Mouse (Mus musculus) hindbrain, embryonic 16.5 days (tissue): ENCODE results near the gene Gm28047. TPM values are rescaled to one million over a fixed set of nuclear protein-coding genes. Genes with fewer than 3 reads are reported as not detected.

Source experiments
- ATAC-seq: fragments of 200-750 bp; cut with Nextera tagmentation; 2 replicates; pipeline ENCODE4 v1.8.0; 2017; ENCODE audit warnings: moderate TSS enrichment, moderate library complexity
- H3K27ac ChIP-seq: fragments of 300-500 bp; sonication (generic); 2 replicates; pipeline ENCODE4 v1.5.1; 2014; ENCODE audit warnings: low read depth, mild to moderate bottlenecking, control low read depth, low read length, moderate library complexity
- H3K27me3 ChIP-seq: fragments of 300-500 bp; sonication (generic); replicated peaks from 2 replicates; pipeline ENCODE4 v1.6.1; 2014; ENCODE audit warnings: low read length; ENCODE audit not compliant: control insufficient read depth, insufficient read depth
- H3K36me3 ChIP-seq: fragments of 300-500 bp; sonication (generic); 2 replicates; pipeline ENCODE4 v1.6.1; 2014; ENCODE audit warnings: mild to moderate bottlenecking, low read length, moderate library complexity, mixed read lengths; ENCODE audit not compliant: control insufficient read depth, insufficient read depth
- H3K4me1 ChIP-seq: fragments of 300-500 bp; sonication (generic); 2 replicates; pipeline ENCODE4 v1.6.1; 2014; ENCODE audit warnings: low read depth, low read length; ENCODE audit not compliant: control insufficient read depth, insufficient read depth
- H3K4me2 ChIP-seq: fragments of 300-500 bp; sonication (generic); 2 replicates; pipeline ENCODE4 v1.6.1; 2014; ENCODE audit warnings: mild to moderate bottlenecking, low read length, control low read depth, moderate library complexity
- H3K4me3 ChIP-seq: fragments of 300-500 bp; sonication (generic); 2 replicates; pipeline ENCODE4 v1.5.1; 2014; ENCODE audit warnings: mild to moderate bottlenecking, low read length, control low read depth, moderate library complexity
- H3K9ac ChIP-seq: fragments of 300-500 bp; sonication (generic); 2 replicates; pipeline ENCODE4 v1.6.1; 2014; ENCODE audit warnings: low read depth, mild to moderate bottlenecking, control low read depth, low read length, moderate library complexity
- H3K9me3 ChIP-seq: fragments of 300-500 bp; sonication (generic); 2 replicates; pipeline ENCODE4 v1.6.1; 2014; ENCODE audit warnings: mild to moderate bottlenecking, low read length, moderate library complexity; ENCODE audit not compliant: control insufficient read depth
- whole genome bisulfite sequencing: fragments of 180-500 bp; shearing (Covaris S2); extraction: QIAGEN DNeasy Blood & Tissue Kit; methylation state at CpG from one replicate; pipeline ENCODE4 v1.1.7; 2014; 5-methylcytosine and 5-hydroxymethylcytosine counted together
- polyA plus RNA-seq: library from polyadenylated mRNA; unstranded; fragments of >200 nt; fragmentation: Nextera tagmentation; extraction: Ambion mirVana; gene quantifications from 2 replicates; pipeline ENCODE4 v1.2.1, GENCODE M21; 2015

Gm28047 gene
- polyA plus RNA-seq, 1 experiment from 2014 or later, result not detected

GRCm38 (mm10) chr15:102576972-102577371, 47.9 kb downstream of the Gm28047 start:
- no peaks in the 10 kb centered on the region for H3K9me3 ChIP-seq
- 61% methylated on average over 1 of the region's 1 CpGs for WGBS
- no peak overlapping the region for H3K4me3 ChIP-seq
- ATAC-seq, result no peak
- no peaks in the 10 kb centered on the region; the same call in 1 of the 2 replicates for H3K4me1 ChIP-seq
- H3K4me2 ChIP-seq, result no peak overlapping the region
- no peak overlapping the region for H3K9ac ChIP-seq
- no peaks in the 10 kb centered on the region for H3K36me3 ChIP-seq
- no peak overlapping the region for H3K27ac ChIP-seq
- no peaks in the 10 kb centered on the region for H3K27me3 ChIP-seq

- no peak for ATAC-seq
- H3K27ac ChIP-seq, result no peak overlapping the region; the same call in 1 of the 2 replicates
- H3K4me3 ChIP-seq, result no peak overlapping the region
- H3K36me3 ChIP-seq, result no peaks in the 10 kb centered on the region
- H3K27me3 ChIP-seq, result no peaks in the 10 kb centered on the region
- whole genome bisulfite sequencing, result 84% methylated on average over 3 of the region's 3 CpGs
- no peak overlapping the region for H3K9ac ChIP-seq
- no peaks in the 10 kb centered on the region; the same call in 1 of the 2 replicates for H3K4me1 ChIP-seq
- H3K9me3 ChIP-seq, result no peaks in the 10 kb centered on the region
- no peak overlapping the region for H3K4me2 ChIP-seq
These were observed 52.8 kb downstream of the Gm28047 start for GRCm38 (mm10) chr15:102572081-102572480.

GRCm38 (mm10) chr15:102567849-102568248, 57.0 kb downstream of the Gm28047 start:
- Histone ChIP-seq H3K4me2 (no peak overlapping the region), H3K9me3 (no peaks in the 10 kb centered on the region), H3K4me1 (no peaks in the 10 kb centered on the region), H3K27ac (no peak overlapping the region), H3K27me3 (no peaks in the 10 kb centered on the region), H3K4me3 (no peak overlapping the region), H3K9ac (no peak overlapping the region), H3K36me3 (no peaks in the 10 kb centered on the region)
- 90% methylated on average over 2 of the region's 2 CpGs for WGBS
- no peak for ATAC-seq

- Histone ChIP-seq H3K27me3 (no peaks in the 10 kb centered on the region), H3K27ac (no peak overlapping the region)
- 81% methylated on average over 5 of the region's 5 CpGs for WGBS
These were observed 61.2 kb downstream of the Gm28047 start for GRCm38 (mm10) chr15:102563681-102564080.

GRCm38 (mm10) chr15:102563061-102563460, 61.8 kb downstream of the Gm28047 start:
- no peak overlapping the region for H3K4me3 ChIP-seq
- no peak for ATAC-seq
- no peak overlapping the region for H3K4me2 ChIP-seq
- 81% methylated on average over 3 of the region's 3 CpGs for WGBS
- H3K9ac ChIP-seq, result no peak overlapping the region
- no peaks in the 10 kb centered on the region for H3K4me1 ChIP-seq
- H3K9me3 ChIP-seq, result no peaks in the 10 kb centered on the region
- H3K27ac ChIP-seq, result no peak overlapping the region
- no peaks in the 10 kb centered on the region for H3K36me3 ChIP-seq
- H3K27me3 ChIP-seq, result no peaks in the 10 kb centered on the region

More at GRCm38 (mm10) chr15:102563681-102564080, 61.2 kb downstream of the Gm28047 start:
- Histone ChIP-seq H3K9me3 (no peaks in the 10 kb centered on the region), H3K9ac (no peak overlapping the region), H3K4me2 (no peak overlapping the region), H3K4me1 (no peaks in the 10 kb centered on the region), H3K4me3 (no peak overlapping the region), H3K36me3 (no peaks in the 10 kb centered on the region)
- no peak for ATAC-seq

- WGBS, result 90% methylated on average over 1 of the region's 1 CpGs
- Histone ChIP-seq H3K9ac (no peak overlapping the region), H3K27me3 (no peaks in the 10 kb centered on the region), H3K36me3 (no peaks in the 10 kb centered on the region), H3K4me3 (no peak overlapping the region), H3K4me1 (no peaks in the 10 kb centered on the region), H3K27ac (0 out of 2 replicates have a peak overlapping the region, but pooled peaks have one; percentile 36), H3K4me2 (no peak overlapping the region), H3K9me3 (no peaks in the 10 kb centered on the region)
- no peak for ATAC-seq
These were observed 62.4 kb downstream of the Gm28047 start for GRCm38 (mm10) chr15:102562491-102562890.

- Histone ChIP-seq H3K9me3 (no peaks in the 10 kb centered on the region), H3K4me2 (no peak overlapping the region), H3K9ac (no peak overlapping the region), H3K27ac (no peak overlapping the region), H3K4me1 (no peaks in the 10 kb centered on the region), H3K4me3 (no peak overlapping the region), H3K36me3 (peaks cover 15% of the 10 kb centered on the region), H3K27me3 (no peaks in the 10 kb centered on the region)
- no peak for ATAC-seq
These were observed 67.3 kb downstream of the Gm28047 start for GRCm38 (mm10) chr15:102557580-102557979.

GRCm38 (mm10) chr15:102555581-102555980, 69.3 kb downstream of the Gm28047 start:
- peaks cover 21% of the 10 kb centered on the region for H3K36me3 ChIP-seq
- no peak overlapping the region for H3K4me3 ChIP-seq
- no peaks in the 10 kb centered on the region for H3K4me1 ChIP-seq
- H3K27me3 ChIP-seq, result no peaks in the 10 kb centered on the region
- no peak for ATAC-seq
- no peaks in the 10 kb centered on the region for H3K9me3 ChIP-seq
- WGBS, result 100% methylated on average over 1 of the region's 1 CpGs
- no peak overlapping the region for H3K9ac ChIP-seq
- H3K4me2 ChIP-seq, result no peak overlapping the region
- H3K27ac ChIP-seq, result no peak overlapping the region

- no peak for ATAC-seq
- Histone ChIP-seq H3K4me3 (no peak overlapping the region), H3K4me2 (no peak overlapping the region), H3K4me1 (no peaks in the 10 kb centered on the region), H3K27ac (no peak overlapping the region), H3K9me3 (no peaks in the 10 kb centered on the region), H3K36me3 (peaks cover 23% of the 10 kb centered on the region), H3K9ac (no peak overlapping the region), H3K27me3 (no peaks in the 10 kb centered on the region)
- whole genome bisulfite sequencing, result 96% methylated on average over 5 of the region's 5 CpGs
These were observed 72.3 kb downstream of the Gm28047 start for GRCm38 (mm10) chr15:102552599-102552998.

GRCm38 (mm10) chr15:102547478-102547877, 77.4 kb downstream of the Gm28047 start:
- WGBS, result 72% methylated on average over 3 of the region's 3 CpGs

More at GRCm38 (mm10) chr15:102547478-102547877, 77.4 kb downstream of the Gm28047 start:
- Histone ChIP-seq H3K27me3 (no peaks in the 10 kb centered on the region), H3K4me2 (no peak overlapping the region), H3K4me1 (peaks cover 5% of the 10 kb centered on the region; the same call in 1 of the 2 replicates), H3K9ac (no peak overlapping the region), H3K9me3 (no peaks in the 10 kb centered on the region), H3K36me3 (peaks cover 16% of the 10 kb centered on the region; the same call in 1 of the 2 replicates), H3K27ac (peak overlapping the region; percentile 69), H3K4me3 (no peak overlapping the region)
- peak; percentile 85 for ATAC-seq
